Mouse (Mus musculus) monocyte, adult 59 days (primary cell): Measurements from ENCODE around the gene Trmt112. TPM values are rescaled to one million over a fixed set of nuclear protein-coding genes. Genes with fewer than 3 reads are reported as not detected.

ENCODE experiments used
- total RNA-seq, 2 experiments: library from RNA; stranded (reverse); gene quantifications; one replicate each; pipeline ENCODE4 v1.2.4; 2023

Gene Trmt112
- 100 to 1,000 TPM; 148 to 158 TPM for total RNA-seq

GRCm38 (mm10) chr19:6909507-6910289 is at the start of gene Trmt112, which contains the start of gene Prdx5:
TSS of gene Trmt112 (plus strand) at chr19:6909698.
TSS of gene Prdx5 (minus strand) at chr19:6910106.

GRCm38 (mm10) chr19:6921647-6922567 is 12.4 kb downstream of the Trmt112 start, which contains the start of gene Esrra:
TSS of gene Esrra (minus strand) at chr19:6921813.

GRCm38 (mm10) chr19:6925307-6925573 is 15.7 kb downstream of the Trmt112 start, which contains the start of gene Catsperz:
TSS of gene Catsperz (minus strand) at chr19:6925380.

GRCm38 (mm10) chr19:6934195-6934977 is 24.9 kb downstream of the Trmt112 start, which contains the start of gene Kcnk4:
TSS of gene Kcnk4 (minus strand) at chr19:6934515.

GRCm38 (mm10) chr19:6941372-6942248 is 32.1 kb downstream of the Trmt112 start, which contains the start of gene Bad:
TSS of gene Bad (plus strand) at chr19:6941861.

GRCm38 (mm10) chr19:6942249-6942691 is 32.8 kb downstream of the Trmt112 start, which contains the start of gene Gpr137:
TSS of gene Gpr137 (minus strand) at chr19:6942480.

Other genes with a start within 250 kb of the Trmt112 start
- 10 to 100 TPM; 44.6 to 47.2 TPM for gene Rps6ka4, start 69.1 kb upstream of the Trmt112 start, total RNA-seq
- 100 to 1,000 TPM in 1 of 2 experiments, 10 to 100 TPM in 1; 90.6 to 102 TPM for gene Ccdc88b, start 51.5 kb upstream of the Trmt112 start, total RNA-seq
- 100 to 1,000 TPM; 664 to 666 TPM for gene Prdx5, start 408 bp downstream of the Trmt112 start, total RNA-seq
- 10 to 100 TPM; 51.8 to 51.9 TPM for gene Esrra, start 12.1 kb downstream of the Trmt112 start, total RNA-seq
- gene Catsperz, start 15.7 kb downstream of the Trmt112 start, total RNA-seq = not detected
- not detected for gene Kcnk4, start 24.8 kb downstream of the Trmt112 start, total RNA-seq
- 10 to 100 TPM; 23.4 to 30.4 TPM for gene Bad, start 32.2 kb downstream of the Trmt112 start, total RNA-seq
- 10 to 100 TPM; 29.9 to 30.8 TPM for gene Gpr137, start 32.8 kb downstream of the Trmt112 start, total RNA-seq
- gene Ppp1r14b, start 65.3 kb downstream of the Trmt112 start, total RNA-seq = 10 to 100 TPM; 54.6 to 62.8 TPM
- 10 to 100 TPM; 33.4 to 35.2 TPM for gene Plcb3, start 66.8 kb downstream of the Trmt112 start, total RNA-seq
- gene Fkbp2, start 70.8 kb downstream of the Trmt112 start, total RNA-seq = 10 to 100 TPM; 46.1 to 59.4 TPM
- 10 to 100 TPM in 1 of 2 experiments, 1 to 10 TPM in 1; 9.7 to 12.2 TPM for gene Vegfb, start 78.0 kb downstream of the Trmt112 start, total RNA-seq
- 10 to 100 TPM; 22.5 to 25.3 TPM for gene Dnajc4, start 82.9 kb downstream of the Trmt112 start, total RNA-seq
- 10 to 100 TPM; 11.1 to 16.9 TPM for gene Nudt22, start 86.4 kb downstream of the Trmt112 start, total RNA-seq
- 1 to 10 TPM; 1.4 to 1.9 TPM for gene Trpt1, start 86.4 kb downstream of the Trmt112 start, total RNA-seq
- gene Fermt3, start 109.8 kb downstream of the Trmt112 start, total RNA-seq = 100 to 1,000 TPM; 282 to 286 TPM
- gene Stip1, start 130.3 kb downstream of the Trmt112 start, total RNA-seq = 10 to 100 TPM; 61.2 to 64.6 TPM
- gene Macrod1, start 147.1 kb downstream of the Trmt112 start, total RNA-seq = 1 to 10 TPM; 6.4 to 8.0 TPM
- gene Flrt1, start 196.0 kb downstream of the Trmt112 start, total RNA-seq = not detected